Mouse (Mus musculus) forebrain, embryonic 11.5 days (tissue): ENCODE data around the gene Tcf7. TPM values are rescaled to one million over a fixed set of nuclear protein-coding genes. Genes with fewer than 3 reads are reported as not detected.
A peak's percentile ranks its signal among the peaks of the same experiment; 100 is the strongest.

Experiments used
- ATAC-seq: fragments of 200-750 bp; cut with Nextera tagmentation; replicated peaks from 2 replicates; pipeline ENCODE4 v1.8.0; 2017; ENCODE audit warnings: moderate TSS enrichment; ENCODE audit not compliant: low FRiP score
- DNase-seq: peaks from one replicate; pipeline ENCODE4 v3.0.0-alpha.2; 2017; ENCODE audit warnings: low spot score
- H3K27ac ChIP-seq: fragments of 300-500 bp; sonication (generic); 2 replicates; pipeline ENCODE4 v1.5.1; 2014; ENCODE audit warnings: low read depth, low read length
- H3K27me3 ChIP-seq: fragments of 300-500 bp; sonication (generic); 2 replicates; pipeline ENCODE4 v1.6.1; 2014; ENCODE audit warnings: mild to moderate bottlenecking, low read length, mixed read lengths; ENCODE audit not compliant: control insufficient read depth, insufficient read depth
- H3K36me3 ChIP-seq: fragments of 300-500 bp; sonication (generic); 2 replicates; pipeline ENCODE4 v1.6.1; 2014; ENCODE audit warnings: mild to moderate bottlenecking, low read length, moderate library complexity, mixed read lengths; ENCODE audit not compliant: control insufficient read depth, insufficient read depth
- H3K4me1 ChIP-seq: fragments of 300-500 bp; sonication (generic); replicated peaks from 2 replicates; pipeline ENCODE4 v1.6.1; 2014; ENCODE audit warnings: low read length, mixed read lengths; ENCODE audit not compliant: control insufficient read depth, insufficient read depth
- H3K4me2 ChIP-seq: fragments of 300-500 bp; sonication (generic); 2 replicates; pipeline ENCODE4 v1.6.1; 2014; ENCODE audit warnings: low read depth, mild to moderate bottlenecking, low read length, moderate library complexity, mixed read lengths; ENCODE audit not compliant: severe bottlenecking
- H3K4me3 ChIP-seq: fragments of 300-500 bp; sonication (generic); 2 replicates; pipeline ENCODE4 v1.5.1; 2014; ENCODE audit warnings: low read depth, low read length
- H3K9ac ChIP-seq: fragments of 300-500 bp; sonication (generic); 2 replicates; pipeline ENCODE4 v1.6.1; 2014; ENCODE audit warnings: low read length
- H3K9me3 ChIP-seq: fragments of 300-500 bp; sonication (generic); 2 replicates; pipeline ENCODE4 v1.6.1; 2016; ENCODE audit warnings: low read length, mixed read lengths; ENCODE audit not compliant: control insufficient read depth
- WGBS: fragments of 180-500 bp; shearing (Covaris S2); extraction: QIAGEN DNeasy Blood & Tissue Kit; methylation state at CpG from one replicate; pipeline ENCODE4 v1.1.7; 2014; 5-methylcytosine and 5-hydroxymethylcytosine counted together
- polyA plus RNA-seq: library from polyadenylated mRNA; unstranded; fragments of >200 nt; fragmentation: Nextera tagmentation; extraction: Ambion mirVana; gene quantifications from 2 replicates; pipeline ENCODE4 v1.2.1, GENCODE M21; 2014

Gene Tcf7
- polyA plus RNA-seq, 1 experiment from 2014 or later: 9.6 TPM

GRCm38 (mm10) chr11:52310709-52311108 is 27.9 kb upstream of the Tcf7 start:
- no peak for ATAC-seq
- H3K36me3 ChIP-seq: no peaks in the 10 kb centered on the region

GRCm38 (mm10) chr11:52309487-52309886 is 26.7 kb upstream of the Tcf7 start:
- no peaks in the 10 kb centered on the region for H3K36me3 ChIP-seq

More at GRCm38 (mm10) chr11:52310709-52311108, 27.9 kb upstream of the Tcf7 start:
- Histone ChIP-seq H3K4me3 (no peak overlapping the region), H3K4me1 (no peaks in the 10 kb centered on the region), H3K9ac (no peak overlapping the region), H3K4me2 (no peak overlapping the region), H3K27me3 (no peaks in the 10 kb centered on the region), H3K9me3 (no peaks in the 10 kb centered on the region), H3K27ac (no peak overlapping the region)
- no peak for DNase-seq
- 73% methylated on average over 14 of the region's 14 CpGs for WGBS

GRCm38 (mm10) chr11:52306431-52306830 is 23.6 kb upstream of the Tcf7 start:
- H3K9ac ChIP-seq: no peak overlapping the region
- ATAC-seq: no peak
- H3K9me3 ChIP-seq: no peaks in the 10 kb centered on the region; the same call in 1 of the 2 replicates
- no peaks in the 10 kb centered on the region for H3K36me3 ChIP-seq
- 91% methylated on average over 7 of the region's 7 CpGs for WGBS
- no peaks in the 10 kb centered on the region for H3K27me3 ChIP-seq
- H3K4me3 ChIP-seq: no peak overlapping the region
- no peak overlapping the region for H3K27ac ChIP-seq
- no peaks in the 10 kb centered on the region for H3K4me1 ChIP-seq
- H3K4me2 ChIP-seq: no peak overlapping the region
- no peak for DNase-seq

More at GRCm38 (mm10) chr11:52309487-52309886, 26.7 kb upstream of the Tcf7 start:
- no peaks in the 10 kb centered on the region for H3K4me1 ChIP-seq
- no peaks in the 10 kb centered on the region for H3K27me3 ChIP-seq
- H3K9me3 ChIP-seq: no peaks in the 10 kb centered on the region
- H3K27ac ChIP-seq: no peak overlapping the region
- ATAC-seq: no peak
- H3K9ac ChIP-seq: no peak overlapping the region
- H3K4me2 ChIP-seq: no peak overlapping the region
- WGBS: 70% methylated on average over 3 of the region's 3 CpGs
- no peak for DNase-seq
- no peak overlapping the region for H3K4me3 ChIP-seq

- no peaks in the 10 kb centered on the region for H3K27me3 ChIP-seq
- no peaks in the 10 kb centered on the region for H3K36me3 ChIP-seq
- H3K9ac ChIP-seq: no peak overlapping the region
- WGBS: 61% methylated on average over 4 of the region's 4 CpGs
- no peak for DNase-seq
- ATAC-seq: no peak
- no peak overlapping the region for H3K4me3 ChIP-seq
- no peaks in the 10 kb centered on the region for H3K4me1 ChIP-seq
- H3K4me2 ChIP-seq: no peak overlapping the region
- H3K9me3 ChIP-seq: no peaks in the 10 kb centered on the region; the same call in 1 of the 2 replicates
- H3K27ac ChIP-seq: no peak overlapping the region
Measured at GRCm38 (mm10) chr11:52305266-52305665, 22.5 kb upstream of the Tcf7 start.

GRCm38 (mm10) chr11:52302668-52303067 is 19.9 kb upstream of the Tcf7 start:
- H3K9ac ChIP-seq: no peak overlapping the region
- no peaks in the 10 kb centered on the region for H3K27me3 ChIP-seq
- H3K4me1 ChIP-seq: no peaks in the 10 kb centered on the region
- 90% methylated on average over 3 of the region's 3 CpGs for WGBS
- no peak overlapping the region for H3K27ac ChIP-seq
- H3K4me2 ChIP-seq: no peak overlapping the region
- ATAC-seq (no peak), DNase-seq (no peak)
- H3K9me3 ChIP-seq: no peaks in the 10 kb centered on the region; the same call in 1 of the 2 replicates
- no peak overlapping the region for H3K4me3 ChIP-seq
- H3K36me3 ChIP-seq: no peaks in the 10 kb centered on the region

GRCm38 (mm10) chr11:52299687-52300086 is 16.9 kb upstream of the Tcf7 start:
- no peak for DNase-seq
- Histone ChIP-seq H3K4me3 (no peak overlapping the region), H3K36me3 (no peaks in the 10 kb centered on the region), H3K4me2 (no peak overlapping the region), H3K4me1 (no peaks in the 10 kb centered on the region), H3K9me3 (no peaks in the 10 kb centered on the region; the same call in 1 of the 2 replicates), H3K27ac (no peak overlapping the region), H3K9ac (no peak overlapping the region), H3K27me3 (no peaks in the 10 kb centered on the region)
- WGBS: 73% methylated on average over 7 of the region's 7 CpGs
- ATAC-seq: no peak

GRCm38 (mm10) chr11:52298955-52299354 is 16.1 kb upstream of the Tcf7 start:
- ATAC-seq: no peak
- H3K27ac ChIP-seq: no peak overlapping the region
- H3K27me3 ChIP-seq: no peaks in the 10 kb centered on the region

GRCm38 (mm10) chr11:52297352-52297751 is 14.5 kb upstream of the Tcf7 start:
- Histone ChIP-seq H3K27me3 (no peaks in the 10 kb centered on the region), H3K27ac (no peak overlapping the region), H3K36me3 (no peaks in the 10 kb centered on the region), H3K4me2 (no peak overlapping the region), H3K4me3 (no peak overlapping the region), H3K4me1 (no peaks in the 10 kb centered on the region), H3K9me3 (no peaks in the 10 kb centered on the region), H3K9ac (no peak overlapping the region)
- ATAC-seq (peak; percentile 58; the same call in 1 of the 2 replicates), DNase-seq (peak; percentile 89)
- WGBS: 13% methylated on average over 9 of the region's 9 CpGs

More at GRCm38 (mm10) chr11:52298955-52299354, 16.1 kb upstream of the Tcf7 start:
- H3K4me1 ChIP-seq: no peaks in the 10 kb centered on the region
- no peak overlapping the region for H3K4me3 ChIP-seq
- no peak overlapping the region for H3K4me2 ChIP-seq
- no peak overlapping the region for H3K9ac ChIP-seq
- WGBS: 78% methylated on average over 9 of the region's 9 CpGs
- no peaks in the 10 kb centered on the region for H3K36me3 ChIP-seq
- DNase-seq: no peak
- H3K9me3 ChIP-seq: no peaks in the 10 kb centered on the region; the same call in 1 of the 2 replicates

- WGBS: 86% methylated on average over 9 of the region's 9 CpGs
- Histone ChIP-seq H3K36me3 (no peaks in the 10 kb centered on the region), H3K9me3 (no peaks in the 10 kb centered on the region), H3K4me3 (no peak overlapping the region), H3K27me3 (no peaks in the 10 kb centered on the region), H3K4me2 (no peak overlapping the region), H3K9ac (no peak overlapping the region), H3K27ac (no peak overlapping the region), H3K4me1 (no peaks in the 10 kb centered on the region)
- DNase-seq (no peak), ATAC-seq (no peak)
Measured at GRCm38 (mm10) chr11:52294103-52294502, 11.3 kb upstream of the Tcf7 start.
